Mouse (Mus musculus): ENCODE results near the gene Olfr1370.
"Not testable (repeated sequence)": the region's sequence is repeated elsewhere in the genome, so short reads cannot be mapped to it uniquely, and the experiment has no call there.

DNA sequence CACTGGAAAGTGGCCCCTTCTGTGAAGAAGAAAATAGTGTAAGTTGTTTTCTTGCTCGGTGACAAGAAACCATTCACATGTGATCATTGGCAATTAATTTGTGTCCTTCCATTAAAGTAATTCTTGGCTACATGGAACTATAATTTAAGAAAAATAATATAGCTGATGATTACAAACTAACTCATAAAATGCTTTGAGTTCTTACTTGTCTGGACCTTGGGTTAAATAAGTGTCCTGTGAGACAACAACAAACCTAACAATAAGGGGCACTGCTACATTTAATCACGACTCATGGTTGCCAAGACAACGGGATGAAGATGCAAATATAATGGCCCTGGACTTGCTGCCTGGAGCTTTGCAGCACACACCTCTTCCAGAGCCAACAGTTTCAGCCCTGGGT lies 36.4 kb upstream of the Olfr1370 start, which contains the start of gene Olfr1369-ps1:
- TF ChIP-seq POLR2A (IDR thresholded peaks at IDR 0.05; ENCODE audit: control insufficient read depth, low read depth, low read length); CTCF (IDR thresholded peaks at IDR 0.05; ENCODE audit: control insufficient read depth, insufficient read depth, insufficient replicate concordance, low read depth, low read length): not testable (repeated sequence)
